Mouse (Mus musculus) neural tube, embryonic 13.5 days (tissue): ENCODE results near the gene Adam12. TPM values are rescaled to one million over a fixed set of nuclear protein-coding genes. Genes with fewer than 3 reads are reported as not detected.

Experiments used
- ATAC-seq: fragments of 200-750 bp; cut with Nextera tagmentation; 2 replicates; pipeline ENCODE4 v1.8.0; 2017; ENCODE audit warnings: low read depth, mild to moderate bottlenecking, moderate TSS enrichment, moderate library complexity
- H3K27ac ChIP-seq: fragments of 300-500 bp; sonication (generic); replicated peaks from 2 replicates; pipeline ENCODE4 v1.5.1; 2015; ENCODE audit warnings: moderate library complexity, mild to moderate bottlenecking, inconsistent platforms
- H3K27me3 ChIP-seq: fragments of 300-500 bp; sonication (generic); 2 replicates; pipeline ENCODE4 v1.6.1; 2015; ENCODE audit warnings: mild to moderate bottlenecking, inconsistent platforms
- H3K36me3 ChIP-seq: fragments of 300-500 bp; sonication (generic); 2 replicates; pipeline ENCODE4 v1.6.1; 2015; ENCODE audit warnings: mild to moderate bottlenecking, inconsistent platforms
- H3K4me1 ChIP-seq: fragments of 300-500 bp; sonication (generic); replicated peaks from 2 replicates; pipeline ENCODE4 v1.6.1; 2015; ENCODE audit warnings: inconsistent platforms
- H3K4me2 ChIP-seq: fragments of 300-500 bp; sonication (generic); 2 replicates; pipeline ENCODE4 v1.6.1; 2015; ENCODE audit warnings: inconsistent platforms, mild to moderate bottlenecking, moderate library complexity
- H3K4me3 ChIP-seq: fragments of 300-500 bp; sonication (generic); 2 replicates; pipeline ENCODE4 v1.5.1; 2015; ENCODE audit warnings: mild to moderate bottlenecking, inconsistent platforms
- H3K9ac ChIP-seq: fragments of 300-500 bp; sonication (generic); 2 replicates; pipeline ENCODE4 v1.6.1; 2015; ENCODE audit warnings: moderate library complexity, mild to moderate bottlenecking, inconsistent platforms
- H3K9me3 ChIP-seq: fragments of 300-500 bp; sonication (generic); 2 replicates; pipeline ENCODE4 v1.6.1; 2016; ENCODE audit warnings: inconsistent platforms
- WGBS: fragments of 180-500 bp; shearing (Covaris S2); methylation state at CpG from one replicate; pipeline ENCODE4 v1.1.7; 2015; 5-methylcytosine and 5-hydroxymethylcytosine counted together
- polyA plus RNA-seq: library from polyadenylated mRNA; unstranded; fragments of >200 nt; fragmentation: Nextera tagmentation; extraction: Ambion mirVana; gene quantifications from 2 replicates; pipeline ENCODE4 v1.2.1, GENCODE M21; 2015

Gene Adam12
- polyA plus RNA-seq, 1 experiment from 2014 or later: 2.4 TPM

DNA sequence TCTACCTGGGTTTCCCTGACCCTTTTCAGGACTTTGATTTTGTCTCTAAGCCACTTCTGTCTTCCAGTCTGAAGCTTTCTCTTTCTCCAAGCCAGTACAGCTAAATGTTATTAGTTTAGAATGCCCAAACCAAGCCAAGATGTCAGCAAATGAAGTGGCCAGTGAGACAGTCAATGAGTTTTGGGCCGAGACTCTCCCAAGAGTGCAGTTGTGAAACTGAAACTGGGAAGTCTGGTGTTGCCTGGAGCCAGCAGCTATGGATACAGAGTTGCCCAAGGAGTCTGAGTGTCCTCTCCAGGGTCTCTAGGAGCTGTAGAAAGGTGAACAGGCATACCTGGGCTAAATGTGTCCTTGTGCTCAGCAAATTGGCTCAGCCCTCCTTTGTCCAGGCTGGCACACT lies 260.9 kb downstream of the Adam12 start:
- Histone ChIP-seq H3K4me1 (no peaks in the 10 kb centered on the region; the same call in 1 of the 2 replicates), H3K9ac (no peak overlapping the region), H3K4me3 (no peak overlapping the region), H3K27ac (no peak overlapping the region), H3K27me3 (no peaks in the 10 kb centered on the region), H3K9me3 (no peaks in the 10 kb centered on the region), H3K36me3 (no peaks in the 10 kb centered on the region), H3K4me2 (no peak overlapping the region)
- WGBS: 80% methylated on average over 1 of the region's 1 CpGs
- ATAC-seq: no peak

- Histone ChIP-seq H3K27me3 (no peaks in the 10 kb centered on the region), H3K9me3 (no peaks in the 10 kb centered on the region), H3K9ac (no peak overlapping the region), H3K4me3 (no peak overlapping the region), H3K36me3 (no peaks in the 10 kb centered on the region), H3K27ac (no peak overlapping the region), H3K4me2 (no peak overlapping the region), H3K4me1 (no peaks in the 10 kb centered on the region)
- 79% methylated on average over 5 of the region's 5 CpGs for WGBS
- ATAC-seq: no peak
Observed at GRCm38 (mm10) chr7:133970407-133970806, 261.5 kb downstream of the Adam12 start.

- WGBS: 62% methylated on average over 5 of the region's 5 CpGs
- no peak for ATAC-seq
Observed at GRCm38 (mm10) chr7:133967906-133968305, 264.0 kb downstream of the Adam12 start.

DNA sequence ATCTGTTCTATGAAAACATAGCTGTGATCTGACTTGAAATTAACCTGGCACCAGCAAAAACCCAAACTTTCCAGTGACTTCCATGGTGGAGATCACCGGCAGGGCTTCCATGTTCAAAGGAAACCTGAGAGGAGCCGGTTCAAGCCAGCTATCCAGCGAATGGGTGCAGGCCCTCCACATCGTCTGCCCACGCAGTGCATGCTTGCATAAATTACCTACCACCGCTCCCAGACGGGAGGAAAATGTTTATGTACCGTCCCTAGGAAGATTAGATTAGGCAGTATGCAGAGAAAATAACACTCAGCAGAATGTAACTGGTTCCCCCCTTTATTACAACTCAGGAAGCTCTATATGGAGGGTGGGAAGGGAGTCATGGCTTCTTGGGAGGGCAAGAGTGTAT lies 268.4 kb downstream of the Adam12 start:
- WGBS: 66% methylated on average over 8 of the region's 8 CpGs
- H3K36me3 ChIP-seq: no peaks in the 10 kb centered on the region
- no peaks in the 10 kb centered on the region for H3K27me3 ChIP-seq
- H3K4me3 ChIP-seq: no peak overlapping the region
- no peak for ATAC-seq
- no peak overlapping the region for H3K9ac ChIP-seq
- no peak overlapping the region for H3K27ac ChIP-seq
- no peaks in the 10 kb centered on the region for H3K9me3 ChIP-seq
- no peaks in the 10 kb centered on the region for H3K4me1 ChIP-seq
- H3K4me2 ChIP-seq: no peak overlapping the region

More at GRCm38 (mm10) chr7:133967906-133968305, 264.0 kb downstream of the Adam12 start:
- H3K9ac ChIP-seq: no peak overlapping the region
- no peaks in the 10 kb centered on the region for H3K4me1 ChIP-seq
- no peaks in the 10 kb centered on the region for H3K9me3 ChIP-seq
- H3K27me3 ChIP-seq: no peaks in the 10 kb centered on the region
- H3K27ac ChIP-seq: no peak overlapping the region
- H3K4me3 ChIP-seq: no peak overlapping the region
- H3K4me2 ChIP-seq: no peak overlapping the region
- H3K36me3 ChIP-seq: no peaks in the 10 kb centered on the region

DNA sequence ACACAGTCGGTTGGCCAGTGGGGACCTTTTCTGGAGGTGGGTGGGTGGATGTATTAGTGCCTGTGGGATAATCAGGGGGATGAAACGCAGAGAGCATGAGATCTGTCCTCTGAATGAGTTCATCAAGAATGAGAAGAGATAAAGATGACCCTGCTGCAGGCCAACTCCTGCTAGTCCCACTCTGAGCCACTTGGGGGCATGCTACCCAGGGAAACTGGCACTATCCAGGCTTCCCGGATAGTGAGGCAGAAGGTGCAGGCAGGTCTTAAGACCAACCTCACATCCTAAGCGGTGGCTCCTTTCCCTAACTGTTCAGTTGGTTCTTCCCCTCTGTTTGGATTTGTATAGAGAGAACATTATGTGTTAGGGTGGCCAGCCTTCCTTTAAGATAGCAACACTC lies 272.7 kb downstream of the Adam12 start:
- Histone ChIP-seq H3K9ac (no peak overlapping the region), H3K27ac (no peak overlapping the region), H3K36me3 (no peaks in the 10 kb centered on the region), H3K4me2 (no peak overlapping the region), H3K4me1 (peaks cover 13% of the 10 kb centered on the region; the same call in 1 of the 2 replicates), H3K4me3 (no peak overlapping the region), H3K9me3 (no peaks in the 10 kb centered on the region), H3K27me3 (no peaks in the 10 kb centered on the region)
- 73% methylated on average over 4 of the region's 4 CpGs for WGBS
- no peak for ATAC-seq

DNA sequence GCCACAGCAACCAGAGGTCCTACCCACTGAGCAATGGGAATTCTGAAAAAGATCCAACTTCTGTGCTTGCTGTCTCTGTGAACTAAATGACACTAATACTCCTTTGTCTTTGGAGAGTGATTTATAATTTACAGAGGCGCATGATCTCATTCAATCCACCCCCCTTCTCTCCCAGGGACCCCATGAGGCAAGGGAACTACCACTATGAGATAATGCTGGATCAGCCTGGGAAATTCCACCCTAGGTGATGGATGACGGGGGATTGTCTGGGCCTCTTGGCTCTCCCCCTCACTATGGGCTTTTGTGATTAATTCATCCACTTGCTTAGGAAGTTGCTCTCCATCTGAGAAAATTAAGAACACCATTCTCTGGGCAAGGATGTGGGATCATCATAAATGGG lies 274.1 kb downstream of the Adam12 start:
- H3K27me3 ChIP-seq: no peaks in the 10 kb centered on the region
- no peaks in the 10 kb centered on the region for H3K36me3 ChIP-seq
- H3K9me3 ChIP-seq: no peaks in the 10 kb centered on the region
- ATAC-seq: peak; percentile 40; the same call in 1 of the 2 replicates
- no peak overlapping the region for H3K9ac ChIP-seq
- H3K27ac ChIP-seq: no peak overlapping the region
- H3K4me3 ChIP-seq: no peak overlapping the region
- 34% methylated on average over 2 of the region's 2 CpGs for WGBS
- H3K4me2 ChIP-seq: no peak overlapping the region
- peaks cover 13% of the 10 kb centered on the region; the same call in 1 of the 2 replicates for H3K4me1 ChIP-seq

DNA sequence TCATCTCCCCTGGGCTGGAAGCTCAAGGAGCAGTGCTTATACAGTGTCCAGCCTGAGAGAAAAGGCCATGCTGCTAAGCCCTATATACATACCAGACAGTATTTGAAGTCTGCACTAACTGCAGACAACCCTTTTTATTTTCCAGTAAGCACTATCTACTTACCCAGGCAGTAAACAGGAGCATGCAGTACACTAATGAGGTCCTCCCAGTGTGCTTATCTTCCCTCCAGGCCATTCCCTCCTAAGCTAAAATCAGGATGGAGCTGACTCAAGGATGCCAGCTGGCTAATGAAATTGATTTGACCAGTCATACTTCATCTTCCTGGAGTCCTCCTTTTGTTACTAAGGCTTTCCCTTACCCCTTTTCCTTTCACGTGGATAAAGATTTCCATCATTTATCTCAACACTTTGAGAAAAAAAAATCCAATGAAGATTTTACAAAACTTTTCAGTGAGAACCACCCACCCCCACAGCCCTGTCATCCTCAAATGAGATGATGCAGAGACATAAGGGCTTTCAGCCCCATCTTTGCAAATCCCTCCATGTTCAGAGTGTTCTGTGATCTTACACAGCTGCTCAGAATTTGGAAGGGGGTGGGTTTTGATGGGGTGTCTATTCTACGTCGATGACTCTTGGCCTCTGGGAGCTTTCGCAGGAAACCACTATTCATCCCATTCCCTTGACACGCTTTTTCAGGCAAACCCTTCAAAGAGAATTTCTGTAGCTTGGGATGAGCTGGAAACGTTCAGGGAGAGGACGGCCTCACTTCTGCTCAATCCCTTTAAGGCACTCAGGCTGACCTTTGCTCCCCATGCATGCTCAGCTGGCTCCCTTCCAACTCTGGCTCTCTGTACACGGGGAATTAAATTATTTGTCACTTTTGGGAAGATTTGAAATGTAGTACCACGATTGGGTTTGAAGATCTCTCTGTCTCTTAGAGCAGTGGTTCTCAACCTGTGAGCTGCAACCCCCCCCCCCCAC lies 277.5 kb downstream of the Adam12 start:
- H3K4me3 ChIP-seq: no peak overlapping the region
- WGBS: 57% methylated on average over 9 of the region's 9 CpGs
- H3K9ac ChIP-seq: no peak overlapping the region
- H3K4me2 ChIP-seq: no peak overlapping the region
- no peaks in the 10 kb centered on the region for H3K36me3 ChIP-seq
- no peak for ATAC-seq
- H3K27me3 ChIP-seq: no peaks in the 10 kb centered on the region
- peaks cover 13% of the 10 kb centered on the region; the same call in 1 of the 2 replicates for H3K4me1 ChIP-seq
- no peaks in the 10 kb centered on the region for H3K9me3 ChIP-seq
- H3K27ac ChIP-seq: no peak overlapping the region

- Histone ChIP-seq H3K27ac (no peak overlapping the region), H3K4me3 (no peak overlapping the region), H3K36me3 (no peaks in the 10 kb centered on the region), H3K4me1 (0 out of 2 replicates have a peak, but pooled peaks cover 4% of the 10 kb centered on the region), H3K9ac (no peak overlapping the region), H3K27me3 (no peaks in the 10 kb centered on the region), H3K4me2 (no peak overlapping the region), H3K9me3 (no peaks in the 10 kb centered on the region)
- no peak for ATAC-seq
- 84% methylated on average over 14 of the region's 14 CpGs for WGBS
Observed at GRCm38 (mm10) chr7:133951777-133952545, 280.0 kb downstream of the Adam12 start.

DNA sequence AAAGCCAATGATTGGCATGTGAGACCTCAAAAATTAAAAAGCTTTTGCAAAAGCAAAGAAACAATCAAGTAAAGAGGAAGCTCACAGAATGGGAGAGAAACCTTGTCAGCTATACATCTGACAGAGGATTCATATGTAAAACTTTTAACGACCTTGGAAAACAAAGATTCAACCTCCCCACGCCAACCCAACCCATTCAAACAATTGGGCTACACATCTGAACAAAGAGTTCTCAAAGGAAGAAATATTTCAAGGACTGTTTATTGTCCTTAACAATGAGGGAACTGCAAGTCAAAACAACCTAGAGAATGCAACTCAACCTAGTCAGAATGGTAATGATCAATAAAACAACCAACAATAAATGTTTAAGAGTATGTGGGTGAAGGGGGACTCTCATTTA lies 284.6 kb downstream of the Adam12 start:
- Histone ChIP-seq H3K4me3 (no peak overlapping the region), H3K4me2 (no peak overlapping the region), H3K4me1 (no peaks in the 10 kb centered on the region), H3K27ac (no peak overlapping the region), H3K9ac (no peak overlapping the region), H3K27me3 (no peaks in the 10 kb centered on the region), H3K9me3 (0 out of 2 replicates have a peak, but pooled peaks cover 4% of the 10 kb centered on the region), H3K36me3 (no peaks in the 10 kb centered on the region)
- 25% methylated on average over 2 of the region's 2 CpGs for WGBS
- ATAC-seq: no peak

GRCm38 (mm10) chr7:133946757-133947345 lies 285.1 kb downstream of the Adam12 start:
- no peak for ATAC-seq
- 18% methylated on average over 2 of the region's 2 CpGs for WGBS
- Histone ChIP-seq H3K27ac (no peak overlapping the region), H3K4me1 (no peaks in the 10 kb centered on the region), H3K27me3 (no peaks in the 10 kb centered on the region), H3K4me2 (no peak overlapping the region), H3K9me3 (0 out of 2 replicates have a peak, but pooled peaks cover 4% of the 10 kb centered on the region), H3K36me3 (no peaks in the 10 kb centered on the region), H3K4me3 (no peak overlapping the region), H3K9ac (no peak overlapping the region)

DNA sequence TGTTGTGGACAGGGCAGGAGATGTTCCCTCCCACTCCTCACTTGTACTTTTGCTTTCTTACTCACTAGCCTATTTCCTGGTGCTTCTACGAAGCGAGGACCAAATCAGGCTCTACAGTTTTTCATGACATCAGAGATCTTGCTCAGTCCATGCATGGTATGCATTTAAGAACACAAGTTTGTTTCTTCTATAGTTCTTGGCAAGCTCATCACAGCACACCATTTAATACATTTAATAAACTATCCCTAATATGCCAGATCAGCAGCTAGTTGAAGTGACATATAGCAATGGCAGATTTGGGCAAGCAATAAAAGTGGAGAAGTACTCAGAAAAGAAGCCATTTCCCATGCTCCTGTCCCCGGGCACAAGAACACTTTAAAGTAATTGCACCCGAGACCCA lies 285.8 kb downstream of the Adam12 start:
- no peak overlapping the region for H3K27ac ChIP-seq
- H3K4me2 ChIP-seq: no peak overlapping the region
- H3K4me1 ChIP-seq: no peaks in the 10 kb centered on the region
- H3K36me3 ChIP-seq: no peaks in the 10 kb centered on the region
- 56% methylated on average over 4 of the region's 4 CpGs for WGBS
- no peak for ATAC-seq
- H3K4me3 ChIP-seq: no peak overlapping the region
- 0 out of 2 replicates have a peak, but pooled peaks cover 4% of the 10 kb centered on the region for H3K9me3 ChIP-seq
- H3K9ac ChIP-seq: no peak overlapping the region
- no peaks in the 10 kb centered on the region for H3K27me3 ChIP-seq

DNA sequence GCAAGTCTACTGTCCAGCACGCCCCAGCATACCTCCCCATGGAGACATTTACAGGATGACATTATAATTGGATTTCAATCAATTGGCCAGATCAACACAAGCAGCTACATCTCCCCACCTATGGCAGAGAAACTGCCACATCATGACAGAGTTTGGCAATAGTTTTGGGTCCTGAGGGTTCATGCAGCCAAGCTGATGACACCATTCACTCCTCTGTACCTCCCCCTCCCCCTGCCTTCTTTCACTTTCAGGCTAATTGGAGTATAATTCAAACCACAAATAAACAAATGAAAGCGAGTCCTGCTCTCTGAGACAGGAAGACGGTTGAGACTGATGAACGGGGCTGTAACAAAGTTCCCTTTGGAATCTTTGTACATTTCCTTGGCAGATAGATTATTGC lies 291.5 kb downstream of the Adam12 start:
- Histone ChIP-seq H3K27me3 (no peaks in the 10 kb centered on the region), H3K4me1 (peaks cover 7% of the 10 kb centered on the region; the same call in 1 of the 2 replicates), H3K36me3 (no peaks in the 10 kb centered on the region), H3K27ac (no peak overlapping the region), H3K4me3 (no peak overlapping the region), H3K4me2 (no peak overlapping the region), H3K9ac (no peak overlapping the region), H3K9me3 (0 out of 2 replicates have a peak, but pooled peaks cover 4% of the 10 kb centered on the region)
- ATAC-seq: no peak
- 81% methylated on average over 4 of the region's 4 CpGs for WGBS
